ENCODE assay signal across 27 mouse cellular contexts in genomic region chr11:70447373-70447772, GRCm38 (mm10). TPM values are rescaled to one million over a fixed set of nuclear protein-coding genes. Genes with fewer than 3 reads are reported as not detected.
A peak's percentile ranks its signal among the peaks of the same experiment; 100 is the strongest.
DNase-seq lines count a peak whose midpoint lies in the region; ATAC-seq and TF ChIP-seq lines count a peak whose summit lies in the region.
"Had no signal": no experiment of that assay in that cellular context is flagged by ENCODE, and none has a peak within 500 bp of the region (broad histone marks: within the 10 kb centered on the region; RNA-seq: fewer than 3 reads in every experiment).

No protein-coding gene starts in this region.

- no peak for TF ChIP-seq EP300 in liver, postnatal 0 days (IDR thresholded peaks at IDR 0.05; ENCODE audit: low read depth)
- peak; percentile 34; the same call in 1 of the 2 replicates for TF ChIP-seq EP300 in CH12.LX (IDR thresholded peaks at IDR 0.05; ENCODE audit: low read length)

- dilution Hi-C loops in CH12.LX (cut with MboI; ENCODE audit: extremely low pct_ligation_motif_present, extremely low pct_unique_long_range_greater_than_20kb, low sequenced_read_pairs), result no loop called here

- H3K9ac ChIP-seq in liver, postnatal 0 days (replicated peaks), result no peak overlapping the region
- H3K9ac ChIP-seq in CH12.LX (ENCODE audit: insufficient read depth, low read depth), result no peak overlapping the region
- H3K9ac ChIP-seq: forebrain, postnatal 0 days; hindbrain, embryonic 15.5 days; lung, embryonic 14.5 days; midbrain, embryonic 13.5 days; neural tube, embryonic 13.5 days; stomach, embryonic 15.5 days had no signal

- H3K4me2 ChIP-seq in liver, postnatal 0 days (ENCODE audit: low read depth, low read length), result no peak overlapping the region
- no peak overlapping the region for H3K4me2 ChIP-seq in CH12.LX (ENCODE audit: insufficient read depth, low read depth, poor library complexity, severe bottlenecking)
- H3K4me2 ChIP-seq: hindbrain, embryonic 15.5 days; lung, embryonic 14.5 days; midbrain, embryonic 13.5 days; neural tube, embryonic 13.5 days; stomach, embryonic 15.5 days had no signal

- no peaks in the 10 kb centered on the region for H3K9me3 ChIP-seq in liver, postnatal 0 days (ENCODE audit: low read length)
- no peaks in the 10 kb centered on the region for H3K9me3 ChIP-seq in CH12.LX (replicated peaks; ENCODE audit: low read length)
- H3K9me3 ChIP-seq: embryonic facial prominence, embryonic 10.5 days; G1E; hindbrain, embryonic 15.5 days; megakaryocyte, embryonic 14.5 days; midbrain, embryonic 13.5 days; neural tube, embryonic 13.5 days; stomach, embryonic 15.5 days had no signal

- no peak overlapping the region for H3K4me3 ChIP-seq in liver, postnatal 0 days (ENCODE audit: low read depth, low read length)
- no peak overlapping the region for H3K4me3 ChIP-seq in CH12.LX (replicated peaks in 1 of 3; ENCODE audit: low read depth in 2 of 3, low read length in 2 of 3, poor library complexity in 1 of 3)
- H3K4me3 ChIP-seq: embryonic facial prominence, embryonic 10.5 days; hindbrain, embryonic 15.5 days; midbrain, embryonic 13.5 days; neural tube, embryonic 13.5 days; stomach, embryonic 15.5 days had no signal

- H3K27me3 ChIP-seq in liver, postnatal 0 days (ENCODE audit: insufficient read depth, low read length), result no peaks in the 10 kb centered on the region
- H3K27me3 ChIP-seq in CH12.LX (replicated peaks), result no peaks in the 10 kb centered on the region
- H3K27me3 ChIP-seq: hindbrain, embryonic 15.5 days; megakaryocyte, embryonic 14.5 days; midbrain, embryonic 13.5 days; neural tube, embryonic 13.5 days; stomach, embryonic 15.5 days had no signal

- H3K36me3 ChIP-seq in liver, postnatal 0 days (replicated peaks; ENCODE audit: insufficient read depth, low read length), result no peaks in the 10 kb centered on the region; the same call in 1 of the 2 replicates
- peaks cover under 1 to 12% of the 10 kb centered on the region in 2 experiments for H3K36me3 ChIP-seq in CH12.LX (replicated peaks in 1 of 2; ENCODE audit: control insufficient read depth in 1 of 2, insufficient read depth in 1 of 2, low read length in 1 of 2)
- H3K36me3 ChIP-seq: midbrain, embryonic 13.5 days; stomach, embryonic 15.5 days had no signal

- no peak for DNase-seq in liver, postnatal 0 days
- DNase-seq in liver (no peak), CH12.LX (ENCODE audit: extremely low read depth) (peak; percentile 64)
- DNase-seq in brain, adult 2 months (ENCODE audit: low read depth, low spot score), result peak; percentile 37
- peak; percentile 61 for DNase-seq in naive thymus-derived CD4-positive, alpha-beta T cell, adult 2 months (ENCODE audit: low read depth)
- no peak for DNase-seq in cerebellum, adult 9-10 months
- DNase-seq: adrenal gland, postnatal 10 days; cerebellum, adult 11 months; cerebellum, postnatal 10 days; forebrain, postnatal 0 days; gastrocnemius, postnatal 14 days; heart, postnatal 4 days; kidney, adult 9 months; retina, postnatal 1 day; right cerebral cortex, postnatal 25 days; spleen, adult 18-20 months had no signal

- WGBS in liver, postnatal 0 days (ENCODE audit: insufficient replicate concordance), result 42% methylated on average over 1 of the region's 1 CpGs

- H3K79me2 ChIP-seq in CH12.LX (replicated peaks; ENCODE audit: control insufficient read depth, extremely low read depth, insufficient read depth, poor library complexity, severe bottlenecking), result no peaks in the 10 kb centered on the region

- ATAC-seq in liver, postnatal 0 days, result no peak
- ATAC-seq in inflammation-experienced regulatory T-cells, adult 6 months, result no peak
- ATAC-seq: activated CD4-positive, CD25-positive, alpha-beta regulatory T cell, adult 4 months; forebrain, postnatal 0 days; intestine, embryonic 16.5 days; midbrain, embryonic 13.5 days had no signal

- TF ChIP-seq POLR2A in CH12.LX (IDR thresholded peaks at IDR 0.05; ENCODE audit: low read depth, low read length), result peak; percentile 47

- in situ Hi-C loops in CH12.LX (cut with MboI; ENCODE audit: low pct_ligation_motif_present, low pct_unique_long_range_greater_than_20kb, low sequenced_read_pairs), result no loop called here

- H3K4me1 ChIP-seq in liver, postnatal 0 days (ENCODE audit: insufficient read depth), result peaks cover 29% of the 10 kb centered on the region
- H3K4me1 ChIP-seq in CH12.LX (ENCODE audit: control insufficient read depth in 1 of 2, insufficient read depth in 2 of 2), result peaks cover 10 to 37% of the 10 kb centered on the region in 2 experiments
- H3K4me1 ChIP-seq: stomach, embryonic 15.5 days had no signal

- no peak for TF ChIP-seq RAD21 in CH12.LX (IDR thresholded peaks at IDR 0.05; ENCODE audit: low read depth, low read length)

- peak overlapping the region; percentile 6; the same call in 1 of the 2 replicates for H3K27ac ChIP-seq in liver, postnatal 0 days (ENCODE audit: low read depth)
- H3K27ac ChIP-seq in CH12.LX (ENCODE audit: insufficient read depth, low read depth), result no peak overlapping the region
- H3K27ac ChIP-seq: embryonic facial prominence, embryonic 10.5 days; hindbrain, embryonic 15.5 days; midbrain, embryonic 13.5 days; neural tube, embryonic 13.5 days; stomach, embryonic 15.5 days had no signal

- TF ChIP-seq CTCF in liver, postnatal 0 days (IDR thresholded peaks at IDR 0.05; ENCODE audit: low read depth), result no peak
- no peak for TF ChIP-seq CTCF in CH12.LX (conservative IDR thresholded peaks at IDR 0.05 in 1 of 2, IDR thresholded peaks at IDR 0.05 in 1 of 2; ENCODE audit: low read depth in 2 of 2, low read length in 2 of 2)

TF ChIP-seq in CH12.LX, 34 proteins besides CTCF, POLR2A, EP300 and RAD21:
- no peak for TF ChIP-seq MYC (IDR thresholded peaks at IDR 0.05; ENCODE audit: low read depth, low read length)
- 0 out of 2 replicates have a peak, but pooled peaks have one; percentile 25 for TF ChIP-seq NELFE (IDR thresholded peaks at IDR 0.05; ENCODE audit: low read depth, low read length)
- TF ChIP-seq POLR2AphosphoS2 (IDR thresholded peaks at IDR 0.05; ENCODE audit: low read depth, low read length), result no peak
- peak; percentile 43 for TF ChIP-seq JUN (IDR thresholded peaks at IDR 0.05; ENCODE audit: insufficient read depth, low read depth, low read length)
- TF ChIP-seq HCFC1 (IDR thresholded peaks at IDR 0.05; ENCODE audit: low read depth, low read length), result peak; percentile 13; the same call in 1 of the 2 replicates
- peak; percentile 26; the same call in 1 of the 2 replicates for TF ChIP-seq ZNF384 (IDR thresholded peaks at IDR 0.05; ENCODE audit: low read depth, low read length)
- peak; percentile 40; the same call in 1 of the 2 replicates for TF ChIP-seq ELF1 (IDR thresholded peaks at IDR 0.05; ENCODE audit: low read depth, low read length)
- TF ChIP-seq TBP (conservative IDR thresholded peaks at IDR 0.05; ENCODE audit: low read depth, low read length), result 0 out of 2 replicates have a peak, but pooled peaks have one; percentile 40

RNA-seq across cellular contexts. Expression of gene Med11, which starts 4.3 kb away (rescaled TPM):
- polyA plus RNA-seq in liver, postnatal 0 days (2015; fragmentation: Nextera tagmentation; extraction: Ambion mirVana), result 14.3 and 15.1 TPM in 2 replicates
- 52.2 and 59.7 TPM in 2 replicates for total RNA-seq in CH12.LX (2012; rRNA removed)
- 70.3 and 79.9 TPM in 2 replicates for total RNA-seq in CH12.LX (2014; rRNA removed)
- polyA plus RNA-seq in CH12.LX (2012; ENCODE audit: insufficient read length, low read depth), result 74.3 and 91.6 TPM in 2 replicates
- 10 to 100 TPM; 76.7 to 81.3 (median 80.3) TPM for polyA plus RNA-seq in inflammation-experienced regulatory T-cells, adult 6 months (2017; shearing (Covaris generic))

RNA-seq across cellular contexts. Expression of gene Zmynd15, which starts 11.9 kb away (rescaled TPM):
- polyA plus RNA-seq in liver, postnatal 0 days (2015; fragmentation: Nextera tagmentation; extraction: Ambion mirVana), result 0.59 and 0.70 TPM in 2 replicates
- 0.08 TPM in 1 of 2 replicates, not detected in the other for total RNA-seq in CH12.LX (2012; rRNA removed)
- total RNA-seq in CH12.LX (2014; rRNA removed), result 0.05 TPM in 1 of 2 replicates, not detected in the other
- 0.20 and 0.74 TPM in 2 replicates for polyA plus RNA-seq in CH12.LX (2012; ENCODE audit: insufficient read length, low read depth)
- polyA plus RNA-seq in inflammation-experienced regulatory T-cells, adult 6 months (2017; shearing (Covaris generic)), result not detected
- polyA plus RNA-seq: activated CD4-positive, CD25-positive, alpha-beta regulatory T cell, adult 4 months; G1E had no signal

RNA-seq across cellular contexts. Expression of gene Cxcl16, which starts 12.4 kb away (rescaled TPM):
- 9.2 and 9.4 TPM in 2 replicates for polyA plus RNA-seq in liver, postnatal 0 days (2015; fragmentation: Nextera tagmentation; extraction: Ambion mirVana)
- total RNA-seq in CH12.LX (2012; rRNA removed) (0.04 and 0.08 TPM in 2 replicates), CH12.LX (2014; rRNA removed) (not detected in 2 replicates)
- polyA plus RNA-seq in CH12.LX (2012; ENCODE audit: insufficient read length, low read depth), result 0.56 and 0.59 TPM in 2 replicates
- polyA plus RNA-seq in inflammation-experienced regulatory T-cells, adult 6 months (2017; shearing (Covaris generic)), result under 1 TPM; 0.62 to 0.85 (median 0.72) TPM
- total RNA-seq: G1E had no signal
- polyA plus RNA-seq: G1E had no signal

RNA-seq across cellular contexts. Expression of gene Arrb2, which starts 14.9 kb away (rescaled TPM):
- 20.0 and 21.8 TPM in 2 replicates for polyA plus RNA-seq in liver, postnatal 0 days (2015; fragmentation: Nextera tagmentation; extraction: Ambion mirVana)
- total RNA-seq in CH12.LX (2012; rRNA removed), result 45.9 and 60.2 TPM in 2 replicates
- total RNA-seq in CH12.LX (2014; rRNA removed), result 42.1 and 46.0 TPM in 2 replicates
- 89.7 and 101 TPM in 2 replicates for polyA plus RNA-seq in CH12.LX (2012; ENCODE audit: insufficient read length, low read depth)
- 100 to 1,000 TPM in 2 of 3 experiments, 10 to 100 TPM in 1; 50.6 to 129 (median 119) TPM for polyA plus RNA-seq in inflammation-experienced regulatory T-cells, adult 6 months (2017; shearing (Covaris generic))

RNA-seq across cellular contexts. Expression of gene Pelp1, which starts 37.5 kb away (rescaled TPM):
- 6.1 and 6.4 TPM in 2 replicates for polyA plus RNA-seq in liver, postnatal 0 days (2015; fragmentation: Nextera tagmentation; extraction: Ambion mirVana)
- total RNA-seq in CH12.LX (2012; rRNA removed) (33.0 and 37.5 TPM in 2 replicates), CH12.LX (2014; rRNA removed) (12.9 and 13.2 TPM in 2 replicates)
- polyA plus RNA-seq in CH12.LX (2012; ENCODE audit: insufficient read length, low read depth), result 101 and 113 TPM in 2 replicates
- polyA plus RNA-seq in inflammation-experienced regulatory T-cells, adult 6 months (2017; shearing (Covaris generic)), result 1 to 10 TPM; 5.2 to 7.3 (median 6.5) TPM

Comparison
In these comparisons a context has a peak if more than half of its experiments do, and no peak if none do; other contexts are left out.
1. DNase-seq: peak in CH12.LX (single experiment), brain, adult 2 months (single experiment) and naive thymus-derived CD4-positive, alpha-beta T cell, adult 2 months (single experiment); none in liver, postnatal 0 days (single experiment), liver (single experiment) and cerebellum, adult 9-10 months (single experiment).